8 mouse cellular contexts compared by ENCODE assay signal in the genomic region with DNA sequence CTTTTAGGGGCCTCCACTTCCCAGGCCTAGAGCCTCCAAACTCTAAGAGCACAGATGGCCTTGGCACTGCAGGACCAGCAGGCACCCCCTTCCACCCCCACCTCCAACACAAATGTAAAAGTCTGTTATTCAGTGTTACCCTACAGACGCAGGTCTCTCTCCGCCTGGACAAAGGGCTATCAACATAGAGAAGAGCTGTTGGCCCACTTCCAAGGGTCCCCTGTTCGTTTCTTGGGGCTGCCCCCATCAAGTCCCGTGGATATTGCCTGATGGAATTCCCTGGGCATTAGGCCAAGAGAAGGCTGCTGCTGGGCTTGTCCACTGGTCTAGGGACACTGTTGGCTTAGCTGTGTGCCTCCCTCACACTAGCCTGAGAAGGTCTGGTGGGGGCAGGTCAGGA. TPM values are rescaled to one million over a fixed set of nuclear protein-coding genes. Genes with fewer than 3 reads are reported as not detected.
DNase-seq lines count a peak whose midpoint lies in the region; ATAC-seq lines count a peak whose summit lies in the region.

No protein-coding gene starts in this region.

- H3K4me1 ChIP-seq in forebrain, embryonic 11.5 days (replicated peaks; ENCODE audit: control insufficient read depth, insufficient read depth, low read length) = peaks cover 2% of the 10 kb centered on the region
- peaks cover 53% of the 10 kb centered on the region for H3K4me1 ChIP-seq in hindbrain, embryonic 13.5 days (replicated peaks)
- peaks cover 19% of the 10 kb centered on the region for H3K4me1 ChIP-seq in limb, embryonic 15.5 days
- H3K4me1 ChIP-seq in neural tube, embryonic 15.5 days = peaks cover 58% of the 10 kb centered on the region

- no peak overlapping the region for H3K9ac ChIP-seq in forebrain, embryonic 11.5 days (ENCODE audit: low read length)
- peak overlapping the region; percentile 79 for H3K9ac ChIP-seq in hindbrain, embryonic 13.5 days
- no peak overlapping the region for H3K9ac ChIP-seq in limb, embryonic 15.5 days
- peak overlapping the region; percentile 76 for H3K9ac ChIP-seq in neural tube, embryonic 15.5 days (replicated peaks)

- H3K27ac ChIP-seq in forebrain, embryonic 11.5 days (ENCODE audit: low read depth, low read length) = no peak overlapping the region
- peak overlapping the region; percentile 82; the same call in 1 of the 2 replicates for H3K27ac ChIP-seq in hindbrain, embryonic 13.5 days
- H3K27ac ChIP-seq in limb, embryonic 15.5 days = no peak overlapping the region
- peak overlapping the region; percentile 82 for H3K27ac ChIP-seq in neural tube, embryonic 15.5 days (replicated peaks)

- 41% methylated on average over 4 of the region's 4 CpGs for WGBS in forebrain, embryonic 11.5 days
- WGBS in hindbrain, embryonic 13.5 days = 16% methylated on average over 4 of the region's 4 CpGs
- WGBS in limb, embryonic 15.5 days = 22% methylated on average over 4 of the region's 4 CpGs
- WGBS in neural tube, embryonic 15.5 days = 7% methylated on average over 4 of the region's 4 CpGs

- no peak overlapping the region for H3K4me3 ChIP-seq in forebrain, embryonic 11.5 days (ENCODE audit: low read depth, low read length)
- peak overlapping the region; percentile 65 for H3K4me3 ChIP-seq in hindbrain, embryonic 13.5 days
- peak overlapping the region; percentile 64 for H3K4me3 ChIP-seq in limb, embryonic 15.5 days
- H3K4me3 ChIP-seq in neural tube, embryonic 15.5 days (replicated peaks) = peak overlapping the region; percentile 72

- no peaks in the 10 kb centered on the region for H3K9me3 ChIP-seq in forebrain, embryonic 11.5 days (ENCODE audit: control insufficient read depth, low read length)
- no peaks in the 10 kb centered on the region for H3K9me3 ChIP-seq in hindbrain, embryonic 13.5 days
- H3K9me3 ChIP-seq in limb, embryonic 15.5 days = no peaks in the 10 kb centered on the region
- no peaks in the 10 kb centered on the region for H3K9me3 ChIP-seq in neural tube, embryonic 15.5 days (replicated peaks)

- ATAC-seq in forebrain, embryonic 11.5 days (replicated peaks; ENCODE audit: low FRiP score) = no peak
- no peak for ATAC-seq in hindbrain, embryonic 13.5 days (ENCODE audit: low FRiP score)
- ATAC-seq in limb, embryonic 15.5 days (ENCODE audit: insufficient number of reproducible peaks, low FRiP score, low TSS enrichment, low read depth) = no peak
- no peak for ATAC-seq in neural tube, embryonic 15.5 days (ENCODE audit: low FRiP score)
- no peak for ATAC-seq in erythroid progenitor cell, adult 5-6 weeks (replicated peaks; ENCODE audit: low FRiP score, poor library complexity, severe bottlenecking)

- peak; percentile 56 to 60 for DNase-seq in right cerebral cortex, postnatal 10 days (ENCODE audit: low spot score in 2 of 2)
- no peak for DNase-seq in right cerebral cortex, adult 18-20 months
- no peak for DNase-seq in forebrain, embryonic 11.5 days (ENCODE audit: low spot score)
- no peak for DNase-seq in thymus, adult 18-20 months

- peak overlapping the region; percentile 76; the same call in 1 of the 2 replicates for H3K4me2 ChIP-seq in forebrain, embryonic 11.5 days (ENCODE audit: low read depth, low read length, severe bottlenecking)
- peak overlapping the region; percentile 76 for H3K4me2 ChIP-seq in hindbrain, embryonic 13.5 days
- H3K4me2 ChIP-seq in limb, embryonic 15.5 days = peak overlapping the region; percentile 78
- H3K4me2 ChIP-seq in neural tube, embryonic 15.5 days = peak overlapping the region; percentile 75

- H3K36me3 ChIP-seq in forebrain, embryonic 11.5 days (ENCODE audit: control insufficient read depth, insufficient read depth, low read length) = no peaks in the 10 kb centered on the region
- no peaks in the 10 kb centered on the region for H3K36me3 ChIP-seq in hindbrain, embryonic 13.5 days
- H3K36me3 ChIP-seq in limb, embryonic 15.5 days = 0 out of 2 replicates have a peak, but pooled peaks cover 4% of the 10 kb centered on the region
- H3K36me3 ChIP-seq in neural tube, embryonic 15.5 days = no peaks in the 10 kb centered on the region

- peaks cover 2% of the 10 kb centered on the region for H3K27me3 ChIP-seq in forebrain, embryonic 11.5 days (ENCODE audit: control insufficient read depth, insufficient read depth, low read length)
- H3K27me3 ChIP-seq in hindbrain, embryonic 13.5 days = no peaks in the 10 kb centered on the region
- no peaks in the 10 kb centered on the region for H3K27me3 ChIP-seq in limb, embryonic 15.5 days
- no peaks in the 10 kb centered on the region for H3K27me3 ChIP-seq in neural tube, embryonic 15.5 days (replicated peaks)

RNA-seq across cellular contexts. Expression of a gene that starts 1.0 kb away (rescaled TPM):
- 22.2 and 22.7 TPM in 2 replicates for polyA plus RNA-seq in forebrain, embryonic 11.5 days (2014; fragmentation: Nextera tagmentation; extraction: Ambion mirVana)
- 81.1 and 88.3 TPM in 2 replicates for polyA plus RNA-seq in hindbrain, embryonic 13.5 days (2015; fragmentation: Nextera tagmentation; extraction: Ambion mirVana)
- 19.8 and 24.0 TPM in 2 replicates for polyA plus RNA-seq in limb, embryonic 15.5 days (2015; fragmentation: Nextera tagmentation; extraction: Ambion mirVana)
- 111 TPM in 2 replicates for polyA plus RNA-seq in neural tube, embryonic 15.5 days (2015; fragmentation: Nextera tagmentation; extraction: Ambion mirVana)
- total RNA-seq in erythroid progenitor cell, adult 5-6 weeks (2015; ENCODE audit: low replicate concordance) = 3.4 and 5.0 TPM in 2 replicates
- total RNA-seq in erythroid progenitor cell, adult 5-6 weeks (2017; ENCODE audit: low replicate concordance) = 0.76 and 2.1 TPM in 2 replicates

RNA-seq across cellular contexts. Expression of a gene that starts 43.6 kb away (rescaled TPM):
- polyA plus RNA-seq in forebrain, embryonic 11.5 days (2014; fragmentation: Nextera tagmentation; extraction: Ambion mirVana) = 16.4 and 22.1 TPM in 2 replicates
- polyA plus RNA-seq in hindbrain, embryonic 13.5 days (2015; fragmentation: Nextera tagmentation; extraction: Ambion mirVana) = 34.6 and 34.8 TPM in 2 replicates
- 19.5 and 21.1 TPM in 2 replicates for polyA plus RNA-seq in limb, embryonic 15.5 days (2015; fragmentation: Nextera tagmentation; extraction: Ambion mirVana)
- polyA plus RNA-seq in neural tube, embryonic 15.5 days (2015; fragmentation: Nextera tagmentation; extraction: Ambion mirVana) = 45.7 and 54.2 TPM in 2 replicates
- total RNA-seq in erythroid progenitor cell, adult 5-6 weeks (2015; ENCODE audit: low replicate concordance) = 2.9 and 6.7 TPM in 2 replicates
- total RNA-seq in erythroid progenitor cell, adult 5-6 weeks (2017; ENCODE audit: low replicate concordance) = 0.13 TPM in 1 of 2 replicates, not detected in the other

Comparison
In these comparisons a context has a peak if more than half of its experiments do, and no peak if none do; other contexts are left out.
1. DNase-seq: peak in right cerebral cortex, postnatal 10 days (2 of 2); none in right cerebral cortex, adult 18-20 months (single experiment), forebrain, embryonic 11.5 days (single experiment) and thymus, adult 18-20 months (0 of 2).
2. H3K27ac ChIP-seq: peak in hindbrain, embryonic 13.5 days (single experiment) and neural tube, embryonic 15.5 days (single experiment); none in forebrain, embryonic 11.5 days (single experiment) and limb, embryonic 15.5 days (single experiment).
3. H3K9ac ChIP-seq: peak in hindbrain, embryonic 13.5 days (single experiment) and neural tube, embryonic 15.5 days (single experiment); none in forebrain, embryonic 11.5 days (single experiment) and limb, embryonic 15.5 days (single experiment).
4. Peak in every context shown above with its lines, with median percentiles within 50 percentile points of each other: H3K4me2 ChIP-seq.